Mouse (Mus musculus): ENCODE measurements at regions not wholly inside any gene's neighbourhood (a gene's known extent, or its start where the extent isn't known, plus 50 kb on each side); places are given as distances from the start of the nearest gene placed in this dataset.

DNA sequence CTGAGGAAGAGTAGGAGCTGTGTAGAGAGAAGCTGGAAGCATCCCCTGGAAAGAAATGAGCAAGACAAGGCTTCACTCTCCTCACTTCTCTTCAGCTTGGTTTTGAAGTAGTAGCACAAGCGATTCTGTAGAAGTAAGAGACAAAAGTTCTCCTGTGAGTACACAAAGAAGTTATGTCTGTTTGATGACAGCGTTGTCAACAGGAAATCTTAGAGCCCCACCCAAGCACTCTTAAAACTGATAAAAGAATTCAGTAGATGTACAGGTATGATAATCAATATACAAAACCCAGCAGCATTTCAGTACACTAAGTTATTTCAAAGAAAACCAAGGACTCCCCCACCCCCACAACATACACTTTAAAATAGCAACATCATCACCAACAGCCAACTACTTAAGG lies 194.9 kb downstream of the Etnk1 start:
- no peaks in the 10 kb centered on the region for H3K9me3 ChIP-seq (ENCODE audit: control insufficient read depth, low read length)
- H3K9ac ChIP-seq (ENCODE audit: low read length), result no peak overlapping the region
- no peak overlapping the region for H3K4me3 ChIP-seq (ENCODE audit: low read depth, low read length)
- H3K36me3 ChIP-seq (ENCODE audit: control insufficient read depth, insufficient read depth, low read length), result no peaks in the 10 kb centered on the region
- WGBS, result 94% methylated on average over 2 of the region's 2 CpGs
- no peaks in the 10 kb centered on the region for H3K4me1 ChIP-seq (ENCODE audit: control insufficient read depth, insufficient read depth, low read length)
- DNase-seq (ENCODE audit: low spot score, missing footprints) (no peak), ATAC-seq (ENCODE audit: low FRiP score) (no peak)
- H3K4me2 ChIP-seq, result no peak overlapping the region
- no peak overlapping the region for H3K27ac ChIP-seq (ENCODE audit: low read depth, low read length)
- H3K27me3 ChIP-seq (ENCODE audit: control insufficient read depth, insufficient read depth, low read length), result no peaks in the 10 kb centered on the region

DNA sequence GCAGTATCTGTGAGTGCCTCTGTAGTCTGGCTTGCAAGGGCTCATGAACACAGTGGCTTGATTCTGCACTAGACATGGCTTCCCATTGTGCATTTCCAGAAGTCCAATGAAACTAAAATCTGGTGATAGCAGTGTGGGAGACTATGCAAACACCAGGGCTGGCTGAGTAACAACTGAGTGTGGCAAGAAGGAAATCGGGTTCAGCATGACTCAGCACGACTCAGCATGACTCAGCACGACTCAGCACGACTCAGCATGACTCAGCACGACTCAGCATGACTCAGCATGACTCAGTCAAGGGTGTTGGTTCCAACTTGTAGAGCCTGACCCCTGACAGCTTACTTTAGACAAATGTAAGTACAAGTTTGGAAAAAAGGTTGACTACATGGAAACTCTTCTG lies 198.8 kb downstream of the Etnk1 start:
- H3K4me1 ChIP-seq (ENCODE audit: control insufficient read depth, insufficient read depth, low read length), result no peaks in the 10 kb centered on the region; the same call in 1 of the 2 replicates
- H3K4me2 ChIP-seq, result no peak overlapping the region
- no peak for DNase-seq (ENCODE audit: low spot score, missing footprints)
- no peak overlapping the region for H3K4me3 ChIP-seq (ENCODE audit: low read depth, low read length)
- 87% methylated on average over 5 of the region's 5 CpGs for WGBS
- no peaks in the 10 kb centered on the region for H3K27me3 ChIP-seq (ENCODE audit: control insufficient read depth, insufficient read depth, low read length)
- no peak overlapping the region for H3K27ac ChIP-seq (ENCODE audit: low read depth, low read length)
- no peak for ATAC-seq (ENCODE audit: low FRiP score)
- no peaks in the 10 kb centered on the region for H3K36me3 ChIP-seq (ENCODE audit: control insufficient read depth, insufficient read depth, low read length)
- H3K9ac ChIP-seq (ENCODE audit: low read length), result no peak overlapping the region
- H3K9me3 ChIP-seq (ENCODE audit: control insufficient read depth, low read length), result no peaks in the 10 kb centered on the region

DNA sequence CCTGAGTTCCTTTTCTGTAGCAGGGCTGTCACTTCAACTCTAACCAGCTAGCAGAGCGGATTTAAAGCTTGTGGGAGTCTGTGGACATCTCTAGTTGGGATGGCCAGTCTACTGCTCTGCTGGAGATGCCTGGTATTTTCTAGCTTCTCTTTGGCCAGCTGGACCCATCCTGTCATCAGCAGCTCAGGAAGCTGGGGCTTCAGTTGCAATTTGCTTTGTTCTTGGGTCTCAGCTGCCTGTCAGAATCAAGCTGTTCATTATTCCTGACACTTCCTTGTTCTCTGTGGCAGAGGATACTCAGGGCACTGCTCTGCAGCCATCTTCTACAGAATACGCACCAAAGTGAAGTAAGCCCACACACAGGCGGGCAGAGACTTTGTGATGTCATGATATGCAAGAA lies 200.8 kb downstream of the Etnk1 start:
- Histone ChIP-seq H3K27me3 (ENCODE audit: control insufficient read depth, insufficient read depth, low read length) (no peaks in the 10 kb centered on the region), H3K4me3 (ENCODE audit: low read depth, low read length) (no peak overlapping the region), H3K9me3 (ENCODE audit: control insufficient read depth, low read length) (no peaks in the 10 kb centered on the region), H3K4me2 (no peak overlapping the region), H3K27ac (ENCODE audit: low read depth, low read length) (no peak overlapping the region), H3K4me1 (ENCODE audit: control insufficient read depth, insufficient read depth, low read length) (no peaks in the 10 kb centered on the region; the same call in 1 of the 2 replicates), H3K36me3 (ENCODE audit: control insufficient read depth, insufficient read depth, low read length) (no peaks in the 10 kb centered on the region), H3K9ac (ENCODE audit: low read length) (no peak overlapping the region)
- DNase-seq (ENCODE audit: low spot score, missing footprints), result no peak
- WGBS, result 56% methylated on average over 3 of the region's 3 CpGs
- ATAC-seq (ENCODE audit: low FRiP score), result 0 out of 2 replicates have a peak, but pooled peaks have one; percentile 24

DNA sequence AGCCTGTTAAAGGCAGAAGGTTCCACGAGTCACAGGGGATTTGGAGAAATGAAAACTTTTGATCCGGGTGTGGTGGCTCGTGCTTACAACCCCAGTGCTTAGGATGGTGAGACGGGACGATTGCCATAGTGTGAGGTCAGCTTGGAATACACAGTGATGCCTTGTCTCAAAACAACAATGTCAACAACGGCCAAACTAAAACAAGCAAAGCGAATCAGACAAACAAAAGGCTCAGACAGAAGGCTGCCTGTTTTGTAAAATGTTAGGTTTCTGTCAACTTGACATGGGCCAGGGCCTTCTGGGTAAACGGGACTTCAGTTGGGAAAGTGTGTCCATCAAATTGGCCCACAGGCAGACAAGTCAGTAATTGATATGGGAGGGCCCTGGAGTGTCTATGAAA lies 201.6 kb downstream of the Etnk1 start:
- H3K4me3 ChIP-seq (ENCODE audit: low read depth, low read length), result no peak overlapping the region
- H3K4me1 ChIP-seq (ENCODE audit: control insufficient read depth, insufficient read depth, low read length), result no peaks in the 10 kb centered on the region; the same call in 1 of the 2 replicates
- H3K27ac ChIP-seq (ENCODE audit: low read depth, low read length), result no peak overlapping the region
- DNase-seq (ENCODE audit: low spot score, missing footprints) (no peak), ATAC-seq (ENCODE audit: low FRiP score) (no peak)
- no peaks in the 10 kb centered on the region for H3K9me3 ChIP-seq (ENCODE audit: control insufficient read depth, low read length)
- no peaks in the 10 kb centered on the region for H3K36me3 ChIP-seq (ENCODE audit: control insufficient read depth, insufficient read depth, low read length)
- H3K27me3 ChIP-seq (ENCODE audit: control insufficient read depth, insufficient read depth, low read length), result no peaks in the 10 kb centered on the region
- no peak overlapping the region for H3K4me2 ChIP-seq
- 82% methylated on average over 8 of the region's 8 CpGs for WGBS
- no peak overlapping the region for H3K9ac ChIP-seq (ENCODE audit: low read length)

DNA sequence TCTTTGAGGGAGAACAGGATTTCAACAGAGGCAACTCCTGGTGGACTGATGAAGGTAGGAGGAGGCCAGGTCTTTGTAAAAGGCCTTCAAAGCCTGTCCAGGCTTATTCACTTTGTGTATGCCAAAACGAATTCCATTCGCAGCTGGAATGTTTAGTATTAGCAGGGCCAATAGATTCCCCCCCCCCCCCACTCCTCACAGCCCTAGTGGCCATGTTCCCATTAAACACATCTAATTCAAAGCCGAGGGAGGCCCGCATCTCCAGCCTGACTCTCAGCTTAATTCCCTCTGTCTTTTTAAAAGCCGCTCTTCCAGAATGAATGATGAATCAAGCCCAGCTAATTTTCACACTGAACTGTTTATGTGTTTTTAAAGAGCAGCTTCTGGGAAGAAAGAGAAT lies 205.5 kb downstream of the Etnk1 start:
- no peak overlapping the region for H3K27ac ChIP-seq (ENCODE audit: low read depth, low read length)
- no peak overlapping the region for H3K9ac ChIP-seq (ENCODE audit: low read length)
- H3K27me3 ChIP-seq (ENCODE audit: control insufficient read depth, insufficient read depth, low read length), result no peaks in the 10 kb centered on the region
- H3K4me2 ChIP-seq, result no peak overlapping the region
- 17% methylated on average over 5 of the region's 5 CpGs for WGBS
- ATAC-seq (ENCODE audit: low FRiP score), result 0 out of 2 replicates have a peak, but pooled peaks have one; percentile 31
- H3K36me3 ChIP-seq (ENCODE audit: control insufficient read depth, insufficient read depth, low read length), result no peaks in the 10 kb centered on the region
- H3K4me1 ChIP-seq (ENCODE audit: control insufficient read depth, insufficient read depth, low read length), result no peaks in the 10 kb centered on the region; the same call in 1 of the 2 replicates
- DNase-seq (ENCODE audit: low spot score, missing footprints), result peak; percentile 83
- no peak overlapping the region for H3K4me3 ChIP-seq (ENCODE audit: low read depth, low read length)
- no peaks in the 10 kb centered on the region for H3K9me3 ChIP-seq (ENCODE audit: control insufficient read depth, low read length)

DNA sequence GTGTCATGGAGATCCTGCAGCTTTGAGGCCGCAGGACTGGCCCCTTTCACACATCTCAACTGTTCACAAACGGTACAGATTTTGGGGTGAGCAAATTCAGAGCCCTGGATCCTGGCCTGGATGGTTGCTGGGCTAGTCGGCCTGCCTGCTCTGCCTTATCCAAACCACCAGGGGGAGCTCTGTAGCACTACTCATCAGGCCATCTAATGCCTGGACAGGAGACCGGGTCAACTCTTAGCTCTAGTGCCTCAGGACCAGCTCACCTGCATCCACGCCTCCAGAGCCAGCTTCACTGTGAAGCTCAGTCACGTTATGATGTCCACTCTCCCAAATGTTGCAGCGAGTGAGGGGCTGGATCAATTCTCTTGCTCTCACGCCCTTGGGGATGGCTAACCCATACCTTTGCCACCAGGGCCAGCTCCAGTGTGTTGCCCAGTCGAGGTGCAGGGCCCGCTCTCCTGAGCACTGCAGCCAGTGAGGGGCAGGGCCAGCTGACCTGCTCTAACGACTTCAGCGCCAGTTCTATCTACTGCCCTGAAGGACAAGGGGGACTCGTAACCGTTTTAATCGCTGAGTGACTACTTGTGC lies 206.8 kb downstream of the Etnk1 start:
- Histone ChIP-seq H3K9me3 (ENCODE audit: control insufficient read depth, low read length) (no peaks in the 10 kb centered on the region), H3K4me2 (no peak overlapping the region), H3K36me3 (ENCODE audit: control insufficient read depth, insufficient read depth, low read length) (no peaks in the 10 kb centered on the region), H3K4me1 (ENCODE audit: control insufficient read depth, insufficient read depth, low read length) (no peaks in the 10 kb centered on the region), H3K27ac (ENCODE audit: low read depth, low read length) (no peak overlapping the region), H3K9ac (ENCODE audit: low read length) (no peak overlapping the region), H3K4me3 (ENCODE audit: low read depth, low read length) (no peak overlapping the region), H3K27me3 (ENCODE audit: control insufficient read depth, insufficient read depth, low read length) (no peaks in the 10 kb centered on the region)
- peak; percentile 74 for ATAC-seq (ENCODE audit: low FRiP score)
- WGBS, result 60% methylated on average over 15 of the region's 15 CpGs
- DNase-seq (ENCODE audit: low spot score, missing footprints), result peak; percentile 91

DNA sequence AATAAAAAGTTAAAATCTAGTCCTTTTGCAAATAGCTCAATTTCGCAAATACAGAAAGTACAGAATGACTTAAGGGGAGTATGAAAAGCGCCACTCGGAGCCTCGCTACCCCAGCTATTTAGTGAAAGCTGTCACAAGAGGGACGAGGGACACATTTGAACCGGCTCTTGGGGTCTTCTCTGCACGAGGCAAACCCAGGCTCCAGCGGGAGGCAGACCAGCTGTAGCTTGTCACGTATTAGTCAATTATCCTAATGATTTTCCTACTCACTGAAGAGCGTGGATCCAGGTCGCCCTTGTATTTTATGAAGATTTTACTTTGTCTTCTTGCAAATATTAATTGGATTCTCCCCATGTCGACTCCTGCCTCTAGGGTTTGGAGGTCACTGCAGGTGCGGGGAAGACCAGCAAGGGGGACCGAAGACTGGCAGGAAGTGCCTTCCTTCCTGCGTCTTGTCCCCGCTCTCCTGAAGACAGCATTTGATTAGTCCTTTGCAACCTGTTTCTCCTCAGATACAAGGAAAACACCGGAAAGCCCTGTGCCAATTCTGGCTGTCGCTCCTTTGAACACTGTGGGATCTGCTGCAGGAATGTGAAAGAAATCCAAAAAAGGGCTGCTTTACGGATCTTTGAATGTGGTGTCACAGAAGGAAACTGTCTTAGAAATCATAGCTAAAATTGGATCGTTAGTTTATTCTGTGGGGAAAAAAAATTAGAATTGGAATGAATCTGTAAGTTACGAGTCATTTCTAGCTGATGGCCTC lies 209.1 kb downstream of the Etnk1 start:
- Histone ChIP-seq H3K4me1 (ENCODE audit: control insufficient read depth, insufficient read depth, low read length) (no peaks in the 10 kb centered on the region), H3K9ac (ENCODE audit: low read length) (no peak overlapping the region), H3K36me3 (ENCODE audit: control insufficient read depth, insufficient read depth, low read length) (no peaks in the 10 kb centered on the region), H3K4me3 (ENCODE audit: low read depth, low read length) (no peak overlapping the region), H3K9me3 (ENCODE audit: control insufficient read depth, low read length) (no peaks in the 10 kb centered on the region), H3K27ac (ENCODE audit: low read depth, low read length) (no peak overlapping the region), H3K27me3 (ENCODE audit: control insufficient read depth, insufficient read depth, low read length) (no peaks in the 10 kb centered on the region), H3K4me2 (no peak overlapping the region)
- DNase-seq (ENCODE audit: low spot score, missing footprints) (no peak), ATAC-seq (ENCODE audit: low FRiP score) (no peak)
- 87% methylated on average over 21 of the region's 21 CpGs for WGBS

DNA sequence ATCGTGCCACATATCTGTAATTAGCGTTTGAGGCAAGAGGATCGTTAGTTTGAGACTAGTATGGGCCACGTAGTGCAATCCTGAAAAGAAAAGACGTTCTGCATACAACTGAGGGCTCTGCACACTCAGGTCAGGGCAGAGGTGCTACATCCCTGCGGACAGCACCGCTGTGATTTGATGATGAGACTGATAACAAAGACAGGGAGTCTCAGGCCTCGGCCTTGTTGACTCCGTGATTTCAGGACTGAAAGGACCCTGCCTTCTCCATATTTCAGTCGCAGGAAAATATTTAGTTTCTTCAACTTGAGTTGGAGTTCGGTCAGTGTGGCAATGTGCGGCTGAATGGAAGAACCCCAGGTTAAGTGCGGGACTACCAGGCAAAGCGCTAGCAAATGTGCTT lies 210.1 kb downstream of the Etnk1 start:
- ATAC-seq (ENCODE audit: low FRiP score) (no peak), DNase-seq (ENCODE audit: low spot score, missing footprints) (no peak)
- Histone ChIP-seq H3K9ac (ENCODE audit: low read length) (no peak overlapping the region), H3K36me3 (ENCODE audit: control insufficient read depth, insufficient read depth, low read length) (no peaks in the 10 kb centered on the region), H3K27ac (ENCODE audit: low read depth, low read length) (no peak overlapping the region), H3K27me3 (ENCODE audit: control insufficient read depth, insufficient read depth, low read length) (no peaks in the 10 kb centered on the region), H3K9me3 (ENCODE audit: control insufficient read depth, low read length) (no peaks in the 10 kb centered on the region), H3K4me2 (no peak overlapping the region), H3K4me1 (ENCODE audit: control insufficient read depth, insufficient read depth, low read length) (no peaks in the 10 kb centered on the region), H3K4me3 (ENCODE audit: low read depth, low read length) (no peak overlapping the region)
- WGBS, result 93% methylated on average over 14 of the region's 14 CpGs

DNA sequence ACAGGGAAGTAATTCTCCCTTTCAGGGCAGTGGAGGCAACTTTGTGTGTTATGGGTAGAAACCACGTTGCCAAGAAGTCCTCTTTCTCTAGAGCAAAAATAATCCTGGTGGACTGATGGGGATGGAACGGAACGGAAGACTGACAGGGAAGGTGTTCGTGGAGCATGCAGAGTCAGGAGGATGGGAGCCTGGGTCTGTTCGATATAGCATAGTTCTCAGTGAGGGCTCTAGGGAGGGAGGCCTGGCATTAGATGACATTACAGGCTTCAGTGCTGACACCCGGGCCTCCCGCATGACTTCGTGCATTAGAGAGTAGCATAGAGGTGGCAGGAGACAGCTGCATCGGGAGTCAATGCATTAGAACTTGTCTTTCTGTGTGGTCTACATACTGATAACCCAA lies 211.1 kb downstream of the Etnk1 start:
- DNase-seq (ENCODE audit: low spot score, missing footprints) (no peak), ATAC-seq (ENCODE audit: low FRiP score) (no peak)
- Histone ChIP-seq H3K9me3 (ENCODE audit: control insufficient read depth, low read length) (no peaks in the 10 kb centered on the region), H3K27ac (ENCODE audit: low read depth, low read length) (no peak overlapping the region), H3K4me3 (ENCODE audit: low read depth, low read length) (no peak overlapping the region), H3K36me3 (ENCODE audit: control insufficient read depth, insufficient read depth, low read length) (no peaks in the 10 kb centered on the region), H3K27me3 (ENCODE audit: control insufficient read depth, insufficient read depth, low read length) (no peaks in the 10 kb centered on the region), H3K4me2 (no peak overlapping the region), H3K4me1 (ENCODE audit: control insufficient read depth, insufficient read depth, low read length) (no peaks in the 10 kb centered on the region), H3K9ac (ENCODE audit: low read length) (no peak overlapping the region)
- WGBS, result 96% methylated on average over 9 of the region's 9 CpGs

Data from midbrain, embryonic 11.5 days (tissue).